Mouse (Mus musculus): ENCODE data around the gene Nfxl1. TPM values are rescaled to one million over a fixed set of nuclear protein-coding genes. Genes with fewer than 3 reads are reported as not detected.
"Not testable (repeated sequence)": the region's sequence is repeated elsewhere in the genome, so short reads cannot be mapped to it uniquely, and the experiment has no call there.

The Nfxl1 gene
- polyA plus RNA-seq, 1 experiment: 11.6 TPM

DNA sequence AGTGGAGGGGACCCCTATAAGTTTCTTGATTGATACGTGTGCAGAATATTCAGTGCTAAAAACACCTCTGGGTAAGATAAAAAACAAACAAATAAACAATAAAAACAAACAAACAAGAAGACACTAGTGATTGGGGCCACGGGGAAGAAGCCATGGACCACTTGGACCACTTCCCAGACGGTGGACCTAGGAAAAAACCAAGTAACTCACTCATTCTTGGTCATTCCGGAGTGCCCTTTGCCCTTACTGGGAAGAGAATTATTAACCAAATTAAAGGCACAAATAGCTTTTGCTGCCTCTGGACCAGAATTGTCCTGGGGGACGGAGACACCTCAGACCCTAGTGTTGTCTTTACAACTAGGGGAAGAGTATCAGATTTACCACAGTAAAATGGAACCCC is 6.1 kb upstream of the Nfxl1 start:
- 82% methylated on average over 5 of the region's 5 CpGs for WGBS

DNA sequence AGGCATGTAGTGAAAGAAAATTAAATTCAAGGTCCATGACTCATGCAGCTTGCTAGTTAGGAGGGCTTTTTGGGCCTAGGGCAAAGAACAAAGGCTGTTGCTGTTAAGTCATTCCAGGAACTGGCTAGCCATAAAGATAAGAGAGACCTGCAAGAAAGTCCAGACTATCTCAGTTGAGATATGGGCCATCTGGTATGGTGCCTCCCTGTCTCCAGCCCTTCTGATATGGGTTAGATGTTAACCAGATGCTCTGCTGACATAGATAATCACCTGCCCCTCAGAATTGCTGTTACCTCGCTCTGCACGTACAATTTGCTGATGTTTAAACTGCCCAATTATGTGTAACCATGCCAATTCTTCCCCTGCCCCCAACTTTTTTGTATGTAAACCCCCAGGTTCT is 3.7 kb upstream of the Nfxl1 start:
- WGBS: 77% methylated on average over 2 of the region's 2 CpGs
- not testable (repeated sequence) for H3K4me3 ChIP-seq (replicated peaks; ENCODE audit: control insufficient read depth, low read depth, low read length); H3K27ac ChIP-seq (ENCODE audit: control insufficient read depth, insufficient read depth, low read depth, low read length, poor library complexity); H3K4me1 ChIP-seq (ENCODE audit: control insufficient read depth, insufficient read depth, low read length)

More for the DNA sequence above, 6.1 kb upstream of the Nfxl1 start:
- Histone ChIP-seq H3K4me3 (replicated peaks; ENCODE audit: control insufficient read depth, low read depth, low read length) (no peak overlapping the region), H3K4me1 (ENCODE audit: control insufficient read depth, insufficient read depth, low read length) (no peaks in the 10 kb centered on the region), H3K27ac (ENCODE audit: control insufficient read depth, insufficient read depth, low read depth, low read length, poor library complexity) (no peak overlapping the region)
- TF ChIP-seq POLR2A (IDR thresholded peaks at IDR 0.05; ENCODE audit: borderline replicate concordance, control insufficient read depth, low read depth, low read length) (no peak), CTCF (IDR thresholded peaks at IDR 0.05; ENCODE audit: control insufficient read depth, insufficient read depth, low read length) (no peak)

DNA sequence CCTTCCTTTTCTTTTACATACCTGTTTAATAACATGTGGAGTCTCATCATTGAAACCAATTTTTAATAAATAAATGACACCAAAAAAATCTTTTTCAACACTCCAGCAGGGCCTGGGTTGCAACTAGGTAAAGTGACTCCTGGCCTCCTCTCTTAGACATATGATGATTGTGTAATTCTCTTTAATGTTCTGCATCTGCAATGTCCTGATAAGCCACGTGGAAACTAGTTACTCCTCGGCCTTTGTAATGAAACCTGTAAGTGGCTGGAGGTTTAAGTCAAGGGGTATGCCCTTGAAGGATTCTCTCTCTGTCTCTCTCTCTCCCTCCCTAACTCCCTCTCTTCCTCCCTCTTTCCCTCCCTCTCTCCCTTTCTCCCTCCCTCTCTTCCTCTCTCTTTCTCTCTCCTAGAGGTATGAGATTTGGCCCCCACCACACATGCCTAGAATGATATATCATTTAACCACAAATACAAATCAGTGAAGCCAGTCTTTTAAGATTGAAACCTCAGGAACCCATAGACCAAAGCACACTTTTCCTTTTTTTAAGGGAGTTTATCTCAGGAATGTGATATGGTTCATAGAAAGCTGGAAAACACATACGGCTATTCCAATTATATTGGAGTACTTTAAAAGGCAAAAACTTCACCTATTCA is 1.6 kb upstream of the Nfxl1 start:
- TF ChIP-seq POLR2A (IDR thresholded peaks at IDR 0.05; ENCODE audit: borderline replicate concordance, control insufficient read depth, low read depth, low read length): no peak
- TF ChIP-seq CTCF (IDR thresholded peaks at IDR 0.05; ENCODE audit: control insufficient read depth, insufficient read depth, low read length): no peak
- Histone ChIP-seq H3K4me1 (ENCODE audit: control insufficient read depth, insufficient read depth, low read length) (no peaks in the 10 kb centered on the region), H3K4me3 (replicated peaks; ENCODE audit: control insufficient read depth, low read depth, low read length) (no peak overlapping the region), H3K27ac (ENCODE audit: control insufficient read depth, insufficient read depth, low read depth, low read length, poor library complexity) (no peak overlapping the region)
- WGBS: 41% methylated on average over 3 of the region's 3 CpGs

DNA sequence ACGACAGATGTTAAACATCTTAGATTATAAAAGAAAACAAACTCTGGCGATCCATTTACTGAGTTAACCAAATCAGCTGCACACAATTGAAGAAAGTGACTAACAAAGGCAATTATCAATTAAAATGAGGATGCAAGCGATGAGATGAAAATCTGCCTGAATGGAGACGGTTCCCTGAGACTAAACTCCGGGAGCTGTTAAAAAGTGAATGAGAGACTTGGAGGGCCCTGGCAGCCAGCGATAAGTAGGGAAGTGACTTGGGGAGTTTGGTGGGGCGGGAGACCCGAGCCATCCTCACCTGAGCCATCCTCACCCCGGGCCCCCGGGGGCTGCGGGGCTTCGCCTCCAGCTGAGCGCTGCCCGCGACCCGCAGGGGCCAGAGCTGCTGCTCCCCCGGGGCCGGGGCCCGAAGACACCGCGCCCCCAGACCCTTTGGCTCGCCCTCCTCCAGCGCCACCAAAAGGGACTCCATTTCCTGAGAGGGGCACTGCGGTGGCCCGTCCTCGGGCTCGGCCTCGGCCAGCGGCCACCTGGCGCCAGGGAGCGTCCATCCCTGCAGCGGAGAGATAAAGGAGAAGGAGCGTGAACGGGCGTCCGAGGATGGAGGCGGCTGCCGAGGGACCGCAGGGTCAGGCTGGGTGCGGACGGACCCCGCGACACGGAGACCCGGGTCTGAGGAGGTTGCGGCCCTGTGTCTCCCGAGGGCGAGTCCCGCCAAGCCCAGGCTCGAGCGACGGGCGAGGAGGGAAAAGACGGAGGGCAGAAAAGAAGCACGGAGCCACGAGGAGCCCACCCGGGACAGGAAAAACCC is 563 bp downstream of the Nfxl1 start:
- H3K4me1 ChIP-seq (ENCODE audit: control insufficient read depth, insufficient read depth, low read length): no peaks in the 10 kb centered on the region; the same call in 1 of the 2 replicates
- 3% methylated on average over 57 of the region's 57 CpGs for WGBS
- TF ChIP-seq POLR2A (IDR thresholded peaks at IDR 0.05; ENCODE audit: borderline replicate concordance, control insufficient read depth, low read depth, low read length): no peak
- no peak for TF ChIP-seq CTCF (IDR thresholded peaks at IDR 0.05; ENCODE audit: control insufficient read depth, insufficient read depth, low read length)
- H3K27ac ChIP-seq (ENCODE audit: control insufficient read depth, insufficient read depth, low read depth, low read length, poor library complexity): peak overlapping the region; percentile 25; the same call in 1 of the 2 replicates
- peak overlapping the region; percentile 82 for H3K4me3 ChIP-seq (replicated peaks; ENCODE audit: control insufficient read depth, low read depth, low read length)

DNA sequence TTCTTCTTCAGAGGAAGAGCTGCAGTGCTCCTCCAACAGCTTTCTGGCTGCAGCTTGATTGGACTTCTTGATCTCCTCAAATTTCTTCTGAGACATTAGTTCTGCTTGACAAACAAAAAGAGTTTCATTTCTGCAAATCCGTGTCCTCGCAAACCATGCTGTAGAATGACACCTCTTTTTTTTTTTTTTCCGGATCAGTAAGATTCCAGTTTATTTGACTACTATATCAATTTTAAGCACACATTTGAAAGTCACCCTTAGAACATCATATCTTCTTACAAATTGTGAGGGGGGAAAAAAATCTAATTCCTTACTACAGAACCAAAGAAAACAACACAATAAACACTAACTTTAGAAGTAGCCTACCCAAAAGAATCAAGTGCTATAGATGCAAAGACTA is 3.2 kb downstream of the Nfxl1 start:
- peaks cover 2% of the 10 kb centered on the region; the same call in 1 of the 2 replicates for H3K4me1 ChIP-seq (ENCODE audit: control insufficient read depth, insufficient read depth, low read length)
- no peak overlapping the region for H3K27ac ChIP-seq (ENCODE audit: control insufficient read depth, insufficient read depth, low read depth, low read length, poor library complexity)
- WGBS: 71% methylated on average over 3 of the region's 3 CpGs

DNA sequence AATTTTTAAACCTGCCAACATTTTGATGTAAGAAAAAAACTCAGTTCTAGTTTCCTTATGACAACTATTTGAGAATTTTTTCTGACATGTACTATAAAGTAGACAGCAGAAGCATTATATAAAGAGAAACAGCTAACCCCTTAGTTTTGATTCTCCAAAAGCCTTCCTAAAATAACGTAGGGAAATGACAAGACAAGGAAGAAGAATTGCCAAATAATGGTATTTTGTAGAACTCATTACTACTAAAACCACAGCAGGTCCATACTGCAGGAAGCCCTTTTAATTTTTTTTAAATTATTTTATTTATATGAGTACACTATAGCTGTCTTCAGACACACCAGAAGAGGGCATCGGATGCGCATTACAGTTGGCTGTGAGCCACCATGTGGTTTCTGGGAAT is 8.3 kb downstream of the Nfxl1 start:
- no peak for TF ChIP-seq CTCF (IDR thresholded peaks at IDR 0.05; ENCODE audit: control insufficient read depth, insufficient read depth, low read length)
- WGBS: 73% methylated on average over 3 of the region's 3 CpGs
- Histone ChIP-seq H3K27ac (ENCODE audit: control insufficient read depth, insufficient read depth, low read depth, low read length, poor library complexity) (no peak overlapping the region), H3K4me3 (replicated peaks; ENCODE audit: control insufficient read depth, low read depth, low read length) (no peak overlapping the region), H3K4me1 (ENCODE audit: control insufficient read depth, insufficient read depth, low read length) (peaks cover 2% of the 10 kb centered on the region; the same call in 1 of the 2 replicates)

More for the DNA sequence above, 3.2 kb downstream of the Nfxl1 start:
- TF ChIP-seq POLR2A (IDR thresholded peaks at IDR 0.05; ENCODE audit: borderline replicate concordance, control insufficient read depth, low read depth, low read length): no peak
- no peak for TF ChIP-seq CTCF (IDR thresholded peaks at IDR 0.05; ENCODE audit: control insufficient read depth, insufficient read depth, low read length)
- H3K4me3 ChIP-seq (replicated peaks; ENCODE audit: control insufficient read depth, low read depth, low read length): no peak overlapping the region

DNA sequence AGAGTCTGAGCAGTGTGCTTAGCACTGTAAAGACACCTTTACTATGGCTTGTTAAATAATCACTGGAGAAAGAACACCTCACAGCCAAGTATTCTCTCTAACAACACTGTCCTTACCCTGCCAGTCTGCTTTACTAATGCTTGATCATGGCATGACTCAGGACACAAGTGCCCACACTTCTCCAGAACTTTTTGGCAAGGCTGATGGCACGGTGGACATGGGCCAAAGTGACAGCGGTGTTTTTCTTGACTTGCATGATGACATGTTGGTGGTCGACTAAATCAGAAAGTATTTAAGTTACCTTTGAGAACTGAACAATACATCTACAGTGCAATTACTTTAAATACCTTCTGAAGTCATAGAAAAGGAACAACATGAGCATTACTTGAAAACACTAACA is 30.6 kb downstream of the Nfxl1 start:
- Histone ChIP-seq H3K4me3 (replicated peaks; ENCODE audit: control insufficient read depth, low read depth, low read length) (no peak overlapping the region), H3K27ac (ENCODE audit: control insufficient read depth, insufficient read depth, low read depth, low read length, poor library complexity) (no peak overlapping the region), H3K4me1 (ENCODE audit: control insufficient read depth, insufficient read depth, low read length) (no peaks in the 10 kb centered on the region)
- 82% methylated on average over 3 of the region's 3 CpGs for WGBS
- TF ChIP-seq CTCF (IDR thresholded peaks at IDR 0.05; ENCODE audit: control insufficient read depth, insufficient read depth, low read length): no peak

DNA sequence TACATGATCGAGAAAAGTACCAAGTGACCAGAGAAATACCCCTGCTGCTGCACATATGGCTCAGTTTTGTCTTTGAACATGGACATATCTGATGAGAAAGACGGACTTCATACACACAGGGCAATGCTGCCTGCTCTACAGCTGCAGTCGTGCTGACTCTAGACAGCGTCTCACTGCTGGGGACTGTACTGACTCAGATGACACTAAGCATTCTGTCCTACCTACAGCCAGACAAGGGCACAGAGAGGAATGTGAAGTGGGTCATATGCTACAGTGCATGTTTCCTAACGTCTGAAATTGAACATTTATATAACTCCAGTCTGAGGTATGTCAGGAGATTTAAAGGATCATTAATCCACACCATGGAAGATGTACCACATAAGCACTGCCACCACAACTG is 45.7 kb downstream of the Nfxl1 start:
- H3K27ac ChIP-seq (ENCODE audit: control insufficient read depth, insufficient read depth, low read depth, low read length, poor library complexity): no peak overlapping the region
- WGBS: 82% methylated on average over 5 of the region's 5 CpGs
- no peaks in the 10 kb centered on the region for H3K4me1 ChIP-seq (ENCODE audit: control insufficient read depth, insufficient read depth, low read length)
- H3K4me3 ChIP-seq (replicated peaks; ENCODE audit: control insufficient read depth, low read depth, low read length): no peak overlapping the region
- TF ChIP-seq POLR2A (IDR thresholded peaks at IDR 0.05; ENCODE audit: borderline replicate concordance, control insufficient read depth, low read depth, low read length) (no peak), CTCF (IDR thresholded peaks at IDR 0.05; ENCODE audit: control insufficient read depth, insufficient read depth, low read length) (no peak)
